Comparison of ENCODE assay signal across 20 mouse cellular contexts in the genomic region with DNA sequence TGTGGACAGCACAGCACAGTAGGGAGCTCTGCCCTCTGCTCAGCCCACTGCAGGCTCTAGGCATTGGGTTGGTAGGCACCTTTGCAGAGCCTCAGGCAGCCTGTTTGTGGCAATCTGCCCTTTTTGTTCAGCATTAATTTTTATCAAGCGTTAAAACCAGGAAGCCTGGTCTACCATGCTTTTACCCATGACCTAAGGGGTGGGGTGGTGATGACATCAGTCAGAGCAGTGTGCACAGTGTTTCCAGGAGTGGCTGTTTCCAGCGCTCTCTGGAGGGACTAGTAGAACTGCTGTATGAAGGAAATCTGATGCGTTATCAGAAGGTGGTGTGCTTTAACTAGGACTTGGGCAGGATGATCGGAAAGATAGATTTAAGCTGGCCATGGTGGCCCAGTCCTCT. TPM values are rescaled to one million over a fixed set of nuclear protein-coding genes. Genes with fewer than 3 reads are reported as not detected.
DNase-seq lines count a peak whose midpoint lies in the region; ATAC-seq and TF ChIP-seq lines count a peak whose summit lies in the region.
"Had no signal": no experiment of that assay in that cellular context is flagged by ENCODE, and none has a peak within 500 bp of the region (broad histone marks: within the 10 kb centered on the region; RNA-seq: fewer than 3 reads in every experiment).

No protein-coding gene starts in this region.

- H3K9me3 ChIP-seq in heart, embryonic 10.5 days = no peaks in the 10 kb centered on the region
- H3K9me3 ChIP-seq in intestine, postnatal 0 days (ENCODE audit: control insufficient read depth) = no peaks in the 10 kb centered on the region
- no peaks in the 10 kb centered on the region for H3K9me3 ChIP-seq in intestine, embryonic 16.5 days (ENCODE audit: control insufficient read depth, low read length)
- no peaks in the 10 kb centered on the region for H3K9me3 ChIP-seq in lung, embryonic 16.5 days (ENCODE audit: control insufficient read depth, low read length)
- no peaks in the 10 kb centered on the region for H3K9me3 ChIP-seq in stomach, embryonic 15.5 days
- H3K9me3 ChIP-seq: forebrain, embryonic 12.5 days; hindbrain, embryonic 13.5 days; intestine, embryonic 15.5 days; liver, embryonic 13.5 days had no signal

- no peaks in the 10 kb centered on the region for H3K79me2 ChIP-seq in heart, adult 2 months (replicated peaks; ENCODE audit: control insufficient read depth, insufficient read depth, low read length)

- no peak for TF ChIP-seq POLR2A in heart, adult 2 months (IDR thresholded peaks at IDR 0.05; ENCODE audit: insufficient read depth, low read depth, low read length)
- no peak for TF ChIP-seq POLR2A in lung, adult 2 months (IDR thresholded peaks at IDR 0.05; ENCODE audit: borderline replicate concordance, extremely low read depth, low read depth, low read length)

- DNase-seq in heart, embryonic 10.5 days (ENCODE audit: low spot score) = no peak
- DNase-seq in heart, adult 2 months = no peak
- no peak for DNase-seq in lung, adult 2 months
- DNase-seq in left cerebral cortex, postnatal 25 days (ENCODE audit: low spot score in 2 of 2) = no peak
- DNase-seq: cerebellum, adult 11-12 months; cerebellum, postnatal 36 days; layer of hippocampus, postnatal 36 days; liver, embryonic 13.5 days; retina, postnatal 1 day; thymus, postnatal 25 days had no signal

- intact Hi-C loops in heart, adult 2 months (cut with DNase I) = no loop called here
- intact Hi-C loops in left cerebral cortex, postnatal 25 days (cut with DNase I) = no loop called here

- H3K4me1 ChIP-seq in heart, embryonic 10.5 days = no peaks in the 10 kb centered on the region
- H3K4me1 ChIP-seq in heart, adult 2 months (ENCODE audit: control insufficient read depth, insufficient read depth, low read length) = no peaks in the 10 kb centered on the region; the same call in 1 of the 2 replicates
- no peaks in the 10 kb centered on the region for H3K4me1 ChIP-seq in intestine, postnatal 0 days (replicated peaks; ENCODE audit: control insufficient read depth, insufficient read depth, low read length)
- H3K4me1 ChIP-seq in intestine, embryonic 16.5 days (ENCODE audit: control insufficient read depth, insufficient read depth, low read length) = no peaks in the 10 kb centered on the region
- H3K4me1 ChIP-seq in lung, embryonic 16.5 days (replicated peaks; ENCODE audit: control insufficient read depth, insufficient read depth, low read length) = peaks cover 9% of the 10 kb centered on the region
- H3K4me1 ChIP-seq in lung, adult 2 months (ENCODE audit: control insufficient read depth, insufficient read depth, low read length) = no peaks in the 10 kb centered on the region; the same call in none of the 2 replicates
- no peaks in the 10 kb centered on the region for H3K4me1 ChIP-seq in stomach, embryonic 15.5 days
- H3K4me1 ChIP-seq: forebrain, embryonic 12.5 days; hindbrain, embryonic 13.5 days had no signal

- TF ChIP-seq EP300 in heart, adult 2 months (IDR thresholded peaks at IDR 0.05; ENCODE audit: insufficient read depth, low read depth, low read length) = no peak

- no peak overlapping the region for H3K4me2 ChIP-seq in intestine, postnatal 0 days (replicated peaks; ENCODE audit: low read depth)
- H3K4me2 ChIP-seq in intestine, embryonic 16.5 days (ENCODE audit: low read depth, low read length) = no peak overlapping the region
- no peak overlapping the region for H3K4me2 ChIP-seq in lung, embryonic 16.5 days (ENCODE audit: low read depth, low read length)
- H3K4me2 ChIP-seq in stomach, embryonic 15.5 days = no peak overlapping the region
- H3K4me2 ChIP-seq: forebrain, embryonic 12.5 days; hindbrain, embryonic 13.5 days; intestine, embryonic 15.5 days; liver, embryonic 13.5 days; midbrain, embryonic 11.5 days had no signal

- no peak for TF ChIP-seq CTCF in heart, adult 2 months (IDR thresholded peaks at IDR 0.05)
- TF ChIP-seq CTCF in intestine, postnatal 0 days (IDR thresholded peaks at IDR 0.05; ENCODE audit: low read depth) = no peak
- no peak for TF ChIP-seq CTCF in lung, adult 2 months (IDR thresholded peaks at IDR 0.05; ENCODE audit: insufficient read depth, low read length)

- WGBS in heart, embryonic 10.5 days = 89% methylated on average over 4 of the region's 4 CpGs
- WGBS in heart, adult 2 months = 67% methylated on average over 4 of the region's 4 CpGs
- 83% methylated on average over 4 of the region's 4 CpGs for WGBS in intestine, postnatal 0 days
- WGBS in intestine, embryonic 16.5 days = 90% methylated on average over 4 of the region's 4 CpGs
- 84% methylated on average over 4 of the region's 4 CpGs for WGBS in lung, embryonic 16.5 days
- 65% methylated on average over 4 of the region's 4 CpGs for WGBS in lung, adult 2 months
- WGBS in stomach, embryonic 15.5 days = 79% methylated on average over 4 of the region's 4 CpGs

- no peak overlapping the region for H3K4me3 ChIP-seq in heart, embryonic 10.5 days
- no peak overlapping the region for H3K4me3 ChIP-seq in heart, adult 2 months
- no peak overlapping the region for H3K4me3 ChIP-seq in intestine, postnatal 0 days (ENCODE audit: low read depth, low read length)
- H3K4me3 ChIP-seq in intestine, embryonic 16.5 days (ENCODE audit: low read length) = no peak overlapping the region
- H3K4me3 ChIP-seq in lung, embryonic 16.5 days (ENCODE audit: low read length) = no peak overlapping the region
- H3K4me3 ChIP-seq in lung, adult 2 months (replicated peaks; ENCODE audit: extremely low read depth, low read depth, low read length) = no peak overlapping the region
- no peak overlapping the region for H3K4me3 ChIP-seq in stomach, embryonic 15.5 days (replicated peaks)
- H3K4me3 ChIP-seq: forebrain, embryonic 12.5 days; hindbrain, embryonic 13.5 days; intestine, embryonic 15.5 days; layer of hippocampus, adult 2 months; liver, embryonic 13.5 days had no signal

- H3K9ac ChIP-seq in heart, adult 2 months (ENCODE audit: low read depth, low read length) = no peak overlapping the region
- H3K9ac ChIP-seq in intestine, postnatal 0 days (ENCODE audit: low read depth, low read length) = no peak overlapping the region
- no peak overlapping the region for H3K9ac ChIP-seq in intestine, embryonic 16.5 days (ENCODE audit: low read depth, low read length)
- no peak overlapping the region for H3K9ac ChIP-seq in lung, embryonic 16.5 days (ENCODE audit: low read length)
- no peak overlapping the region for H3K9ac ChIP-seq in stomach, embryonic 15.5 days
- H3K9ac ChIP-seq: forebrain, embryonic 12.5 days; hindbrain, embryonic 13.5 days; intestine, embryonic 15.5 days; liver, embryonic 13.5 days had no signal

- peaks cover 97% of the 10 kb centered on the region for H3K36me3 ChIP-seq in heart, embryonic 10.5 days
- no peaks in the 10 kb centered on the region; the same call in 1 of the 2 replicates for H3K36me3 ChIP-seq in heart, adult 2 months (ENCODE audit: control insufficient read depth, insufficient read depth, low read length)
- peaks cover 91% of the 10 kb centered on the region for H3K36me3 ChIP-seq in intestine, postnatal 0 days (ENCODE audit: control insufficient read depth, insufficient read depth)
- peaks cover 32% of the 10 kb centered on the region for H3K36me3 ChIP-seq in intestine, embryonic 16.5 days (ENCODE audit: control insufficient read depth, insufficient read depth, low read length)
- H3K36me3 ChIP-seq in lung, embryonic 16.5 days (ENCODE audit: control insufficient read depth, insufficient read depth, low read length) = peaks cover 47% of the 10 kb centered on the region
- H3K36me3 ChIP-seq in stomach, embryonic 15.5 days = peaks cover 42% of the 10 kb centered on the region

- H3K27ac ChIP-seq in heart, embryonic 10.5 days = 0 out of 2 replicates have a peak overlapping the region, but pooled peaks have one; percentile 24
- H3K27ac ChIP-seq in heart, adult 2 months = no peak overlapping the region; the same call in 1 of the 2 replicates
- H3K27ac ChIP-seq in intestine, postnatal 0 days (ENCODE audit: low read depth, low read length) = no peak overlapping the region; the same call in 1 of the 2 replicates
- no peak overlapping the region for H3K27ac ChIP-seq in intestine, embryonic 16.5 days (ENCODE audit: low read length)
- peak overlapping the region; percentile 57 for H3K27ac ChIP-seq in lung, embryonic 16.5 days (ENCODE audit: low read length)
- H3K27ac ChIP-seq in stomach, embryonic 15.5 days = no peak overlapping the region
- H3K27ac ChIP-seq: forebrain, embryonic 12.5 days; hindbrain, embryonic 13.5 days; intestine, embryonic 15.5 days; layer of hippocampus, adult 2 months; liver, embryonic 13.5 days had no signal

- no peaks in the 10 kb centered on the region for H3K27me3 ChIP-seq in heart, embryonic 10.5 days (ENCODE audit: insufficient read depth, poor library complexity, severe bottlenecking)
- no peaks in the 10 kb centered on the region for H3K27me3 ChIP-seq in heart, adult 2 months (ENCODE audit: control insufficient read depth, insufficient read depth, low read length)
- H3K27me3 ChIP-seq in intestine, postnatal 0 days (replicated peaks; ENCODE audit: control insufficient read depth, insufficient read depth, low read length) = no peaks in the 10 kb centered on the region
- H3K27me3 ChIP-seq in intestine, embryonic 16.5 days (replicated peaks; ENCODE audit: control insufficient read depth, insufficient read depth, low read length) = no peaks in the 10 kb centered on the region
- no peaks in the 10 kb centered on the region for H3K27me3 ChIP-seq in lung, embryonic 16.5 days (ENCODE audit: control insufficient read depth, insufficient read depth, low read depth, low read length)
- H3K27me3 ChIP-seq in stomach, embryonic 15.5 days (replicated peaks) = no peaks in the 10 kb centered on the region
- H3K27me3 ChIP-seq: CH12.LX; forebrain, embryonic 12.5 days; hindbrain, embryonic 13.5 days; intestine, embryonic 15.5 days; liver, embryonic 13.5 days had no signal

- peak; percentile 15; the same call in 1 of the 2 replicates for ATAC-seq in intestine, postnatal 0 days
- ATAC-seq in intestine, embryonic 16.5 days = no peak
- ATAC-seq in lung, embryonic 16.5 days (ENCODE audit: low read depth) = no peak
- peak; percentile 66 for ATAC-seq in stomach, embryonic 15.5 days (ENCODE audit: insufficient read depth, low FRiP score, low read depth)
- ATAC-seq: intestine, embryonic 15.5 days had no signal

RNA-seq across cellular contexts. Expression of a gene that starts 28.7 kb away (rescaled TPM):
- polyA plus RNA-seq in heart, embryonic 10.5 days (2016; fragmentation: Nextera tagmentation; extraction: Ambion mirVana) = 220 and 234 TPM in 2 replicates
- total RNA-seq in heart, adult 2 months (2021) = 100 to 1,000 TPM; 129 to 135 TPM
- polyA plus RNA-seq in heart, adult 2 months (2012; rRNA removed) = 61.4 and 70.1 TPM in 2 replicates
- polyA plus RNA-seq in intestine, postnatal 0 days (2015; fragmentation: Nextera tagmentation; extraction: Ambion mirVana) = 364 and 399 TPM in 2 replicates
- 343 and 359 TPM in 2 replicates for polyA plus RNA-seq in intestine, embryonic 16.5 days (2015; fragmentation: Nextera tagmentation; extraction: Ambion mirVana)
- polyA plus RNA-seq in lung, embryonic 16.5 days (2015; fragmentation: Nextera tagmentation; extraction: Ambion mirVana) = 349 and 387 TPM in 2 replicates
- 120 and 360 TPM in 2 replicates for polyA plus RNA-seq in lung, adult 2 months (2012; rRNA removed)
- 283 and 304 TPM in 2 replicates for polyA plus RNA-seq in stomach, embryonic 15.5 days (2015; fragmentation: Nextera tagmentation; extraction: Ambion mirVana)
- 100 to 1,000 TPM; 235 to 237 TPM for total RNA-seq in left cerebral cortex, postnatal 25 days (2021)

Comparison
In these comparisons a context has a peak if more than half of its experiments do, and no peak if none do; other contexts are left out.
1. H3K27ac ChIP-seq: peak in heart, embryonic 10.5 days (single experiment) and lung, embryonic 16.5 days (single experiment); none in heart, adult 2 months (single experiment), intestine, postnatal 0 days (single experiment), intestine, embryonic 16.5 days (single experiment) and stomach, embryonic 15.5 days (single experiment).
2. ATAC-seq: peak in intestine, postnatal 0 days (single experiment) and stomach, embryonic 15.5 days (single experiment); none in intestine, embryonic 16.5 days (single experiment) and lung, embryonic 16.5 days (single experiment).